Mouse (Mus musculus): Measurements from ENCODE around the gene Atp6v0a2.

DNA sequence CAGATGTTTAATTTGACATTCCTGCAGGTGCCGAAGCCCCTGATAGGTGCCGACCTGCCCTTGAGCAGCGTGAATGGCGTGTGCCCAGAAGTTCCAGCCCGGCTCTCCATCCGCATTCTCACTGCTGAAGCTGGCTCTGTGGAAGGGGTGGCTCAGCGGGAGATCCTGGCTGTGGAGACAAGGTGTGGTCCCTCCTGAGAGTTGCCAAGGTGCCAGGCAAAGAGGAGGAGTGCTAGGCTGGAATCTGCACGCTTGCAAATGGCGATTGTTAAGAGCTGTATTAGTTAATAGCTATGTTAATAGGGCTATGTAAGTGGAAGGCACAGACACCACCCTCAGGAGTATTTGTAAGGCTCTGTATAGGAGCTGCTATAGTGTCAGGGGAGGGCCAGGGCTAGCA is 4.1 kb upstream of the Atp6v0a2 start:
- no peak for TF ChIP-seq CTCF (IDR thresholded peaks at IDR 0.05; ENCODE audit: insufficient read depth, low read depth, low read length)
- TF ChIP-seq POLR2A (IDR thresholded peaks at IDR 0.05; ENCODE audit: insufficient read depth, low read depth, low read length), result no peak

Measured in olfactory bulb, adult 2 months (tissue).